Mouse (Mus musculus) heart, embryonic 10.5 days (tissue): ENCODE data around the gene Tex14. TPM values are rescaled to one million over a fixed set of nuclear protein-coding genes. Genes with fewer than 3 reads are reported as not detected.

Experiments
- DNase-seq: peaks from one replicate; pipeline ENCODE4 v3.0.0-alpha.2; 2017; ENCODE audit warnings: low spot score
- H3K27ac ChIP-seq: fragments of 300-500 bp; sonication (generic); 2 replicates; pipeline ENCODE4 v1.5.1; 2016; ENCODE audit warnings: mild to moderate bottlenecking
- H3K27me3 ChIP-seq: fragments of 300-500 bp; sonication (generic); 2 replicates; pipeline ENCODE4 v1.6.1; 2016; ENCODE audit warnings: mild to moderate bottlenecking; ENCODE audit not compliant: poor library complexity, insufficient read depth, severe bottlenecking
- H3K36me3 ChIP-seq: fragments of 300-500 bp; sonication (generic); 2 replicates; pipeline ENCODE4 v1.6.1; 2016; ENCODE audit warnings: mild to moderate bottlenecking, moderate library complexity
- H3K4me1 ChIP-seq: fragments of 300-500 bp; sonication (generic); 2 replicates; pipeline ENCODE4 v1.6.1; 2016; ENCODE audit warnings: mild to moderate bottlenecking
- H3K4me3 ChIP-seq: fragments of 300-500 bp; sonication (generic); 2 replicates; pipeline ENCODE4 v1.5.1; 2016; ENCODE audit warnings: mild to moderate bottlenecking, moderate library complexity
- H3K9me3 ChIP-seq: fragments of 300-500 bp; sonication (generic); 2 replicates; pipeline ENCODE4 v1.6.1; 2016; ENCODE audit warnings: mild to moderate bottlenecking, moderate library complexity
- WGBS: fragments of 180-500 bp; shearing (Covaris S2); methylation state at CpG from one replicate; pipeline ENCODE4 v1.1.7; 2016; 5-methylcytosine and 5-hydroxymethylcytosine counted together
- polyA plus RNA-seq: library from polyadenylated mRNA; unstranded; fragments of >200 nt; fragmentation: Nextera tagmentation; extraction: Ambion mirVana; gene quantifications from 2 replicates; pipeline ENCODE4 v1.2.1, GENCODE M21; 2016

The Tex14 gene
- polyA plus RNA-seq, 1 experiment from 2014 or later = 0.31 TPM

DNA sequence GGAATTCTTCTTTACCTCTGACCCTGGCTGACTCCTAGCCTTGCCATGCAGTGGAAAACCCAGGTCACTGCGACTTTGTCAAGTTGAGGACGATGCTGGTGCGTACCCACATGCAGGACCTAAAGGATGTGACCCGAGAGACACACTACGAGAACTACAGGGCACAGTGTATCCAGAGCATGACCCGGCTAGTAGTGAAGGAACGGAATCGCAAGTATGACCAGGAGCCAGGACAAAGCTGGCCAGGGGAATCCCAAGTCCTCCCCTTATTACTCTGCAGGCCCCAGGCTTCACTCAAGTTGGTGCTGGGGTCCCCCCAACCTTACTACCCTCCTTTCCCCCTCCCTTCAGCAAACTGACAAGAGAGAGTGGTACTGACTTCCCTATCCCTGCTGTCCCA is 184.7 kb downstream of the Tex14 start:
- peaks cover 10% of the 10 kb centered on the region for H3K36me3 ChIP-seq
- 0 out of 2 replicates have a peak overlapping the region, but pooled peaks have one; percentile 67 for H3K4me3 ChIP-seq
- no peaks in the 10 kb centered on the region for H3K27me3 ChIP-seq
- no peaks in the 10 kb centered on the region for H3K9me3 ChIP-seq
- DNase-seq = no peak
- peaks cover 48% of the 10 kb centered on the region for H3K4me1 ChIP-seq
- H3K27ac ChIP-seq = no peak overlapping the region
- 83% methylated on average over 8 of the region's 8 CpGs for WGBS

DNA sequence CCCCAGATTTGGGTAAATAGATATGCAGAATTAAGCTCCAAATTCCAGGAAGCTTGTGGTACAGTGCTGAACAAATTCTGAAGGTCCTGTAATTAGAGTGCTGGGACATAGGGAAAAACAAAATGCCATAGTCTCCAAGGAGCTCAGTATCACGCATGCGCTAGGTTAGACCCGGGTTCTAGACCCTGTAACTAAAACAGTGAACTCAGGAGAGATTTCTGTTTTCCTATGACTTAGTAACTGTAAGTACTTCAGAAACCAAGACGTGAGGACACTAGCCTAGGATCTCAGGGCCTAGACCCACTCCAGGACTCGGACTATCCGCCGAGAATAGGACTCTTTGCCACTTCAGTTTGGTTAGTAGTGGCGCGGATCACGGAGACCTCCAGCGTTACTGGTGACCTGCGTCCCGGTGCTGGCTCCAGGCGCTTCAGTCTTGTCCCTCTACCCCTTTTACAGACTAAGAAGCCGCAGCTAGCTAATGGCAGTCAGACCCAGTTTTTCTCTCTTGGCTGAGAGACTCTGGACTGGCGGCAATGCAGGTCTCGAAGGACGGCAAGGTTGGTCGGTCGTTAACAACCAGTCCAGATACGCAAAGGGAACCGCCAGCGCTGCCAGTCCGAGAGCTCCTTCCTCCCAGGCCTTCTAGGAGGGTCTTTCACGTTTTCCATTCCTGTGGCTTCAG is 186.1 kb downstream of the Tex14 start:
- DNase-seq = peak; percentile 86
- H3K36me3 ChIP-seq = peaks cover 11% of the 10 kb centered on the region
- H3K4me1 ChIP-seq = peaks cover 54% of the 10 kb centered on the region
- H3K27ac ChIP-seq = peak overlapping the region; percentile 92
- 2% methylated on average over 25 of the region's 25 CpGs for WGBS
- no peaks in the 10 kb centered on the region for H3K27me3 ChIP-seq
- H3K9me3 ChIP-seq = no peaks in the 10 kb centered on the region
- peak overlapping the region; percentile 67 for H3K4me3 ChIP-seq

GRCm38 (mm10) chr11:87591526-87592353 is 186.9 kb downstream of the Tex14 start, which contains the start of gene Mtmr4:
Gene Mtmr4 (plus strand): TSS chr11:87592162.
- Histone ChIP-seq H3K4me1 (peaks cover 61% of the 10 kb centered on the region), H3K9me3 (no peaks in the 10 kb centered on the region), H3K27ac (peak within 1 kb of the TSS; percentile 92), H3K27me3 (no peaks in the 10 kb centered on the region), H3K4me3 (peak within 1 kb of the TSS; percentile 67), H3K36me3 (peaks cover 12% of the 10 kb centered on the region)
- under 1% methylated on average over 61 of the region's 61 CpGs for WGBS
- DNase-seq = peak; percentile 100

DNA sequence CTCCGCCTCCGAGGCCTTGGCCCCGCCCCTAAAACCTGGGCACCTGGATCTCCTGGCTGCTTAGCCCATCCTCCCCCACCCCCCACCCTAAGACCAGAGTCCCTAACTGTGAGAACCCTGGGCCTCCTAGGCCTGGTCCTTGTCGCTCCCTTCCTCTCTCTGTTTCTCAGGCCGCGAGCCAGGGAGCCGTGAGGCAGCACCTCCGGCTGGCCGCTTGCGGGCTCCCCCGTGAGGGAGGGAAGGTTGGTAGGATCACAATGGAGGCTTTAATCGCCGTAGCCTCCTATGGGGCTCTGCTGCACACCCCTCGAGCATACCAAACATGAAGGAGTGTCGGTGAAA is 187.5 kb downstream of the Tex14 start:
- WGBS = 0% methylated on average over 14 of the region's 15 CpGs
- Histone ChIP-seq H3K27ac (peak overlapping the region; percentile 92), H3K36me3 (peaks cover 18% of the 10 kb centered on the region), H3K9me3 (no peaks in the 10 kb centered on the region), H3K27me3 (no peaks in the 10 kb centered on the region), H3K4me3 (peak overlapping the region; percentile 67), H3K4me1 (peaks cover 67% of the 10 kb centered on the region)
- no peak for DNase-seq

DNA sequence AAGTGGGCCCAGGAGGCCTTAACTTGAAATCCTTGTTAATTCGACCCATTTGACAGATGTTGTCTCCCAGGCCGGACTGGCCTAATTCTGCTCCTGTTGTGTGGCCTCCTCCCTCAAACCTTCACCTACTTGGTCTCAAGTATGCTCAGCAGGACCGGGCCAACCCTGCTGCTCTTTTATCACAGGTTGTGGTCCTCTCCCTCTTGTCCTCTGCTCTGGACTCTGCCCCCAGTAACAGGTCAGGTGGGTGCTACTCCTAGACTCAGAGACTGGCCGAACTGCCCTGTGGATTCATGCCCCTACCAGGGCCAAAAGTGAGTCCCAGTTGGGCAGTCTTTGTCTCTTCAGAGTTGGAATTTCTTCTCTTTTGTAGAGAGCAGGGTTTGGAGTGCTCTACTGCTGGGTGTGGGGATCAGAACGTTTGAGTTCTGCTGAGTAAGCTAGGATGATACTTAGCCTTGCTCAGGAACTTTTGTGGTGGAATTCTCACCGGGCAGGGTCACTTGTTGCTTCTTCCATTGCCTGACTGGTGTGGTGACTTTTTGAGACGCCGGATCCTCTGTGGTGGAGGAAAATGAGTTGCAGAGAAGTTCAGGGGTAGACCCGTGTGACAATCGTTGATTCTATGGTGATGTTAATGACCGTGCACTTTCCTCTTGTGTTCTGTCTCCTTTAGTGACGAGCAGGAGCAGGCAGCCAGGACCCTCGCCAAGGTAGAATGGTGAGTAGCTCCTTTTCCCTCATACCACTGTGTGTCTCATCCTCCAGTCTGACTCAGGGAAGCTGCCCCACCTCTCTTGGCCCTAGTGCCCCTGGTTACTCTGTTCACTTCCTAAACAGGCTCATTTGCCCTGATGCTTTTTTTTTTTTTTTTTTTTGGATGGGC is 188.1 kb downstream of the Tex14 start:
- WGBS = 45% methylated on average over 13 of the region's 13 CpGs
- DNase-seq = no peak
- Histone ChIP-seq H3K36me3 (peaks cover 24% of the 10 kb centered on the region), H3K27me3 (no peaks in the 10 kb centered on the region), H3K9me3 (no peaks in the 10 kb centered on the region), H3K4me1 (peaks cover 69% of the 10 kb centered on the region), H3K4me3 (peak overlapping the region; percentile 67), H3K27ac (peak overlapping the region; percentile 92)

- peaks cover 49% of the 10 kb centered on the region for H3K36me3 ChIP-seq
- no peaks in the 10 kb centered on the region for H3K9me3 ChIP-seq
- peaks cover 56% of the 10 kb centered on the region for H3K4me1 ChIP-seq
- DNase-seq = peak; percentile 94
- WGBS = 2% methylated on average over 36 of the region's 37 CpGs
- peak overlapping the region; percentile 69 for H3K4me3 ChIP-seq
- peak overlapping the region; percentile 87 for H3K27ac ChIP-seq
- no peaks in the 10 kb centered on the region for H3K27me3 ChIP-seq
Measured at GRCm38 (mm10) chr11:87595327-87595841, 190.5 kb downstream of the Tex14 start.

GRCm38 (mm10) chr11:87595976-87596375 is 191.1 kb downstream of the Tex14 start:
- DNase-seq = no peak
- no peaks in the 10 kb centered on the region for H3K9me3 ChIP-seq
- WGBS = 15% methylated on average over 7 of the region's 7 CpGs
- no peaks in the 10 kb centered on the region for H3K27me3 ChIP-seq
- peak overlapping the region; percentile 87 for H3K27ac ChIP-seq
- H3K4me3 ChIP-seq = peak overlapping the region; percentile 69
- peaks cover 51% of the 10 kb centered on the region for H3K4me1 ChIP-seq
- peaks cover 55% of the 10 kb centered on the region for H3K36me3 ChIP-seq

- Histone ChIP-seq H3K4me1 (peaks cover 51% of the 10 kb centered on the region), H3K36me3 (peaks cover 60% of the 10 kb centered on the region), H3K27me3 (no peaks in the 10 kb centered on the region), H3K27ac (peak overlapping the region; percentile 49; the same call in 1 of the 2 replicates), H3K4me3 (peak overlapping the region; percentile 69), H3K9me3 (no peaks in the 10 kb centered on the region)
- WGBS = 60% methylated on average over 2 of the region's 2 CpGs
- DNase-seq = no peak
Measured at GRCm38 (mm10) chr11:87596492-87596891, 191.6 kb downstream of the Tex14 start.

DNA sequence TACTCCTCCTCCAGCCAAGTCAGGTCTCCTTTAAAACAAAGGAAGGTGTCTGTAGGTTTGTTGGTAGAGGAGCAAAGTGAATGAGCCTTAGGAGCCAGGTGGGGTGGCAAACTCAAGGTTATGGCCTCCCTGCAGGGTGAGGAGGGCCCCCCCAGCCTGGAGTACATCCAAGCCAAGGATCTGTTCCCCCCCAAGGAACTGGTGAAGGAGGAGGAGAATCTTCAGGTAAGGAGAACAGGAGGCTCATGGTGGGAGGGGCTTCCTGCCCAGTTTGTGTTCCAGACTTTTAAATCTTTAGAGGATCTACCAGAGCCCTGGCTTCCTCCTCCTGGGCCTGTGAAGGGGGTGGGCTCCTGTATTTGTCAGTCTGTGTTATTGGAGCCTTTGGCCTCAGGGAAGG is 192.2 kb downstream of the Tex14 start:
- Histone ChIP-seq H3K4me3 (0 out of 2 replicates have a peak overlapping the region, but pooled peaks have one; percentile 69), H3K27me3 (no peaks in the 10 kb centered on the region)

GRCm38 (mm10) chr11:87599395-87600089 is 194.7 kb downstream of the Tex14 start:
- no peaks in the 10 kb centered on the region for H3K27me3 ChIP-seq
- no peaks in the 10 kb centered on the region for H3K9me3 ChIP-seq
- H3K4me1 ChIP-seq = peaks cover 27% of the 10 kb centered on the region
- DNase-seq = no peak
- WGBS = 87% methylated on average over 13 of the region's 13 CpGs
- H3K4me3 ChIP-seq = no peak overlapping the region
- H3K27ac ChIP-seq = no peak overlapping the region
- peaks cover 81% of the 10 kb centered on the region for H3K36me3 ChIP-seq

More for the DNA sequence above, 192.2 kb downstream of the Tex14 start:
- H3K36me3 ChIP-seq = peaks cover 65% of the 10 kb centered on the region
- H3K9me3 ChIP-seq = no peaks in the 10 kb centered on the region
- H3K27ac ChIP-seq = no peak overlapping the region
- no peak for DNase-seq
- peaks cover 48% of the 10 kb centered on the region for H3K4me1 ChIP-seq

DNA sequence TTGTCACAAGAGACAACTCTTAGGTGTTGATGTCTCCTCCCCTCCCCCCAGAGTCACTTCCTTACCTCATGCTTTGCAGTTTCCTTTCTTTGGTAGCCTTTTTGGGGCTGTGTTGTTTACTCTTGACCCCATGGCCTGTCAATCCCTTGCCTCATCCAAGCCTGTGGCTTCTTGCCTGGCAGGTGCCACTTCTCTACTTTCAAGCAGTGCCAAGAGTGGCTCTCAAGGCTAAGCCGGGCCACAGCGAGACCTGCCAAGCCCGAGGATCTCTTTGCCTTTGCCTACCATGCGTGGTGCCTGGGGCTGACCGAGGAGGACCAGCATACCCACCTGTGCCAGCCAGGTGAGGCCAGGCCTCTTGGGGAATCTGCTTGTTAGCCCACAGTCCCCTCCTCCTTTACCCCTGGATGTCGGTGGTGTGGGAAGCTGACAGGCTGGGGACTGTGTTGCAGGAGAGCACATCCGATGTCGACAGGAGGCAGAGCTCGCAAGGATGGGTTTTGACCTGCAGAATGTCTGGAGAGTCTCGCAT is 195.5 kb downstream of the Tex14 start:
- 94% methylated on average over 10 of the region's 10 CpGs for WGBS
- H3K4me1 ChIP-seq = peaks cover 21% of the 10 kb centered on the region

DNA sequence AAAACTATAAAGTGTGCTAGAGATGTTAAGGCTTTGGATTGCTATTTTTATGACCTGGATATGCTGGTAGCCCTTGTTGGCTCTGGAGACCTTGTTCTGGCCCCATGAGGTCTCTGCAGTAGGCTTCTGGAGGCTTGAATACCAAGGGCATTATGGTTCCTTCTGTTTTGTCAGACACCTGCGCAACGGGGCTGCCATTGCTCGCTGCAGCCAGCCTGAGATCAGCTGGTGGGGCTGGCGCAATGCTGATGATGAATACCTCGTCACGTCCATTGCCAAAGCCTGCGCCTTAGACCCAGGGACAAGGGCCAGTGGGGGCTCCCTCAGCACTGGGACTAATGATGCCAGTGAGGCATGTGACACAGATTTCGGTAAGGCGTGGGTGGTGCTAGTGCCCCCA is 197.4 kb downstream of the Tex14 start:
- Histone ChIP-seq H3K9me3 (no peaks in the 10 kb centered on the region), H3K27me3 (no peaks in the 10 kb centered on the region), H3K27ac (no peak overlapping the region), H3K36me3 (peaks cover 100% of the 10 kb centered on the region), H3K4me3 (no peak overlapping the region), H3K4me1 (peaks cover 3% of the 10 kb centered on the region; the same call in 1 of the 2 replicates)
- no peak for DNase-seq
- 89% methylated on average over 9 of the region's 9 CpGs for WGBS

More for the DNA sequence above, 195.5 kb downstream of the Tex14 start:
- Histone ChIP-seq H3K27me3 (no peaks in the 10 kb centered on the region), H3K9me3 (no peaks in the 10 kb centered on the region), H3K4me3 (no peak overlapping the region), H3K27ac (no peak overlapping the region), H3K36me3 (peaks cover 88% of the 10 kb centered on the region)
- DNase-seq = no peak
